ENCODE assay signal across 26 mouse cellular contexts in the genomic region with DNA sequence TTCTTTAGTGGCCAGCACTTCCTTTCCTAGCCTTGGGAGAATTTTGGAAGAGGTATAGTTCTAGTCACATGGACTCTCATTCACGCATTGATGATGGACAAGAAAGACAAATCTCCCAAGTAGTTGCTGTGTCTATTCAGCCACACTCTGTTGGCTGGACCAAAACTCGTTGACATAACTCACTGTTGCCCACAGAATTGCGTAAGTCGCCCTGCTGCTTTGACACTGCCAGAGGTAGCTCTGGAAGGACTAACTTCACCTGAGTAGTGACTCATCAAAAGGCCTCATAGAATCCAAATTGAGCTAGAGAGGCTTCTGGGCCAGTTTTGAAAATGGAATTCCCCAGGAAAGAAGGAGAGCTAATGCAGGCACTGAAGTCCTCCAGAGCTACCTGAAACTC. TPM values are rescaled to one million over a fixed set of nuclear protein-coding genes. Genes with fewer than 3 reads are reported as not detected.
DNase-seq lines count a peak whose midpoint lies in the region; ATAC-seq lines count a peak whose summit lies in the region.
"Had no signal": no experiment of that assay in that cellular context is flagged by ENCODE, and none has a peak within 500 bp of the region (broad histone marks: within the 10 kb centered on the region; RNA-seq: fewer than 3 reads in every experiment).

No protein-coding gene starts in this region.

- no peak for ATAC-seq in kidney, embryonic 15.5 days (replicated peaks; ENCODE audit: low FRiP score)
- ATAC-seq in granulocyte monocyte progenitor cell, adult 5-6 weeks (replicated peaks; ENCODE audit: poor library complexity, severe bottlenecking) = peak; percentile 55
- no peak for ATAC-seq in erythroblast, adult 5-6 weeks (replicated peaks; ENCODE audit: low FRiP score, poor library complexity, severe bottlenecking)
- ATAC-seq: forebrain, embryonic 14.5 days; hindbrain, postnatal 0 days; intestine, postnatal 0 days had no signal

- no peaks in the 10 kb centered on the region for H3K4me1 ChIP-seq in kidney, embryonic 15.5 days
- H3K4me1 ChIP-seq: heart, embryonic 12.5 days; limb, embryonic 13.5 days; midbrain, embryonic 12.5 days had no signal

- no peak overlapping the region for H3K4me3 ChIP-seq in kidney, embryonic 15.5 days (replicated peaks)
- H3K4me3 ChIP-seq: heart, embryonic 12.5 days; limb, embryonic 13.5 days; midbrain, embryonic 12.5 days had no signal

- DNase-seq in kidney, postnatal 25 days = peak; percentile 3 to 40
- peak; percentile 42 for DNase-seq in lung, postnatal 36 days
- DNase-seq in lung, postnatal 14 days = no peak
- no peak for DNase-seq in frontal cortex, postnatal 36 days (ENCODE audit: low spot score in 2 of 2)
- DNase-seq in spleen, postnatal 4 days (ENCODE audit: low spot score in 2 of 2) = no peak
- DNase-seq: adrenal gland, postnatal 10 days; B cell, adult 2 months; cerebellum, adult 18-20 months; cerebellum, postnatal 14 days; heart, adult 18-20 months; heart, postnatal 10 days; right cerebral cortex, postnatal 25 days; spleen, adult 18-20 months had no signal

- no peaks in the 10 kb centered on the region for H3K27me3 ChIP-seq in kidney, embryonic 15.5 days
- H3K27me3 ChIP-seq: heart, embryonic 12.5 days; limb, embryonic 13.5 days; midbrain, embryonic 12.5 days had no signal

- H3K9me3 ChIP-seq in kidney, embryonic 15.5 days (replicated peaks) = no peaks in the 10 kb centered on the region
- H3K9me3 ChIP-seq: heart, embryonic 12.5 days; limb, embryonic 13.5 days; midbrain, embryonic 12.5 days had no signal

- no peak overlapping the region for H3K27ac ChIP-seq in kidney, embryonic 15.5 days
- H3K27ac ChIP-seq: hindbrain, postnatal 0 days; kidney, postnatal 0 days; limb, embryonic 13.5 days; macrophage; midbrain, embryonic 12.5 days had no signal

- whole genome bisulfite sequencing in kidney, embryonic 15.5 days = 88% methylated on average over 4 of the region's 4 CpGs

- H3K4me2 ChIP-seq in kidney, embryonic 15.5 days = no peak overlapping the region
- H3K4me2 ChIP-seq: heart, embryonic 12.5 days; limb, embryonic 13.5 days; midbrain, embryonic 12.5 days had no signal

- H3K36me3 ChIP-seq in kidney, embryonic 15.5 days = no peaks in the 10 kb centered on the region
- H3K36me3 ChIP-seq: heart, embryonic 12.5 days; limb, embryonic 13.5 days; midbrain, embryonic 12.5 days had no signal

- no peak overlapping the region for H3K9ac ChIP-seq in kidney, embryonic 15.5 days
- H3K9ac ChIP-seq: heart, embryonic 12.5 days; limb, embryonic 13.5 days; midbrain, embryonic 12.5 days had no signal

RNA-seq across cellular contexts. Expression of a gene that starts 13.8 kb away (rescaled TPM):
- 25.4 and 30.0 TPM in 2 replicates for polyA plus RNA-seq in kidney, embryonic 15.5 days (2015; fragmentation: Nextera tagmentation; extraction: Ambion mirVana)
- 9.1 and 15.5 TPM in 2 replicates for total RNA-seq in granulocyte monocyte progenitor cell, adult 5-6 weeks (2014; fragmentation: Nextera tagmentation)
- total RNA-seq in granulocyte monocyte progenitor cell, adult 5-6 weeks (2017) = 7.1 and 9.0 TPM in 2 replicates
- total RNA-seq in erythroblast, adult 5-6 weeks (2015; ENCODE audit: low replicate concordance) = 15.4 TPM in 1 of 2 replicates, not detected in the other
- total RNA-seq in erythroblast, adult 5-6 weeks (2017; ENCODE audit: low replicate concordance) = 0.85 TPM in 1 of 2 replicates, not detected in the other
- total RNA-seq: MEL; monocyte, adult 5-6 weeks had no signal

Comparison
In these comparisons a context has a peak if more than half of its experiments do, and no peak if none do; other contexts are left out.
1. DNase-seq: peak in kidney, postnatal 25 days (2 of 2) and lung, postnatal 36 days (single experiment); none in lung, postnatal 14 days (single experiment), frontal cortex, postnatal 36 days (0 of 2) and spleen, postnatal 4 days (0 of 2).